Mouse (Mus musculus): Measurements from ENCODE around the gene 4933415A04Rik.

4933415A04Rik gene

GRCm38 (mm10) chr11:43632566-43632965 lies 45.7 kb downstream of the 4933415A04Rik start:
- no peak for DNase-seq (ENCODE audit: low spot score)

GRCm38 (mm10) chr11:43633165-43633564 lies 46.3 kb downstream of the 4933415A04Rik start:
- no peak for DNase-seq (ENCODE audit: low spot score)

DNA sequence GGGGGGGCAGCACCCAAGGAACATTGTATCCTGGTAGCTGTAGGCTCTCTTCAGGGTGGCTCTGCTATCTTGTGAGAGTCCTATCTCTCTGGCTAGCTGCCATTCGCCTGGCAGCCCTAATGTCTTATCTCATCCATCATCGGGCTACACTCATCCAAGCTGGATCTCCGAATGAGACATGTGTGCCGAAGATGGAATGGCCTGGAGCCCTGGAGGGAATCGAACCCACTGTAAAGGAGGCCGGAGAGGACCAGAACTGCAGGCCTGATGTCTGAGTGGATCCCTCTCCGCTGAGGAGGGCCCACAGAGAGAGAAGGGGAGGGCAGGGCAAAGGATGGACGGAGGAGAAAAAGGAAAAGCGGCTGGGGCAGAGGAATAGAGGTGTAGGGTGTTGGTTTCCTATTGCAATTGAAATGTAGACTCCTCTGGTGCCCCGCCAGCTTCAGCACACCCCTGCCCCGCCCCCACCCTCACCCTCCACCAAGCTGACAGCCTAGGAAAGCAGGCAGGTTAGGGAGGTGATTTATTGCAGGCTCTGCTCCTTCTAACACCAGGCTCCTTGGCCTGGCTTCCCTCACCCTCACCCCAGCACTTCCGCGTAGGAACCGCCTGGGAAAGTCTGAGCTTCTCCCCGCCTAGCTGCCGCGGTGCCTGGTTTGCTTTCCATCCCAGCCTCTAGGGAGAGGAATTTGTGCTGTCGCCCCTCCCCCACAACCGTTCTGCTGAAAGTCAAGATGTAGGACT lies 47.0 kb downstream of the 4933415A04Rik start:
- no peak for DNase-seq (ENCODE audit: low spot score)

DNA sequence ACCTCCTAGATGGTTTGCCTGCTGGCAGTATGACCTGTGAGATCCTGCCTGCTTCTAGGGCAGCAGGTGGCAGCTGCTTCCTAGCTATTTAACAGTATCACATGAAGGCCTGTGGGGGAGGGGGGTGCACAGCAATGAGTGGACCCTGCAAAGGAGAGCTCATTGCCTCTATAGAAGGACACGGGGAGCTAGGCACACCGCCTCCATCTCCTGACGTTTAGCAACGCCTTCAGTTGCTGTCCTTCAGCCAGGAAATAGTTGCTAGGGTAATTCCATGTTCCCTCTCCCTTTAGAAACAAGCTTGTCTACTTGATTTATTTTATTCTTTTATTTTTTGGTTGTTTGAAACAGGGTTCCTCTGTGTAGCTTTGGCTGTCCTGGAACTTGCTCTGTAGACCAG lies 49.9 kb downstream of the 4933415A04Rik start:
- no peak for DNase-seq (ENCODE audit: low spot score)

DNA sequence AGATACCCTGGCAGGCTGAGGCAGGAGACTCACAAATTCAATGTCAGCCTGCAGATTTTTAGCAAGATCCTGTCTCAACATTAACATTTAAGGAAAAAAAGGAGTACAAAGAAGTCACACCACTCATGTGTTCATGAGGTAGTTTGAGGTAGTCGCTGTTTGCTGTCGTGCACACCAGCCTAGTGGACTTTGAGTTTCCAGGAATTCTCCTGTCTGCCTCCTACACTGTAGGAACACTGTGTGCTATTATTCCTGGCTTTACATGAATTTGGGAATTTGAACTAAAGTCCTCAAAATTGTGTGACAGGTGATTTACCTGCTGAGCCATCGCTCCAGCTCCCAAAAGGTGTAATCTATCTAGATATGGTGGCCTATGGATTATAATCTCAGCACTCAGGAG lies 51.6 kb downstream of the 4933415A04Rik start:
- no peak for DNase-seq (ENCODE audit: low spot score)

Data from layer of hippocampus, adult 9-10 months (tissue).